Comparison of ENCODE assay signal across 8 mouse cellular contexts in the genomic region with DNA sequence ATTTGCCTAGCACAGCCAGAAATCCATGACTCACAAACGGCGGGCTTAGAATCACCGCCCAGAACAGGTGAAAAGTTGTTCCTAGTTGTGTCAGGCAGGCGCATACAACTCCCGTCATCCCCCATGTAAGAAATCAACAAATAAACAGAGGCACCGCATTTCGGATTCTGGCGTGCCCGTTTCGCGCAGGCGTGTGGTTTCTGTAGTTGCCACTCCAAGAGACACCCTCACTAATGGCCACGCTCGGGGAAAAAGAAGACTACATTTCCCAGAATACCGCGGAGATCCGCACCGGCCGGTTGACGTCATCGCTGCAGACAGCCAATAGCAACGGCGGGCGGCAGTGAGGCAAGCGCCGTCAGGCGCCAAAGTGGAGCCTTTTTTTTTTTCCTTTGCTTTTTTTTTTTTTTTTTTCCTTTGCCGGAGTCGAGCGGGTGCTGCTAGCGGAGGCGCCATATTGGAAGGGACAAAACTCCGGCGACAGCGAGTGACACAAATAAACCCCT. TPM values are rescaled to one million over a fixed set of nuclear protein-coding genes. Genes with fewer than 3 reads are reported as not detected.
A peak's percentile ranks its signal among the peaks of the same experiment; 100 is the strongest.
DNase-seq lines count a peak whose midpoint lies in the region; ATAC-seq lines count a peak whose summit lies in the region.

A gene (plus strand): TSS at position 346 of the 506 bp plus-strand sequence.

- peaks cover 7% of the 10 kb centered on the region; the same call in 1 of the 2 replicates for H3K36me3 ChIP-seq in lung, embryonic 16.5 days (ENCODE audit: control insufficient read depth, insufficient read depth, low read length)

- peak within 1 kb of the TSS; percentile 91 for H3K9ac ChIP-seq in lung, embryonic 16.5 days (ENCODE audit: low read length)

- under 1% methylated on average over 35 of the region's 35 CpGs for WGBS in lung, embryonic 16.5 days

- H3K4me1 ChIP-seq in lung, embryonic 16.5 days (replicated peaks; ENCODE audit: control insufficient read depth, insufficient read depth, low read length), result peaks cover 6% of the 10 kb centered on the region

- peak within 1 kb of the TSS; percentile 99 for H3K27ac ChIP-seq in lung, embryonic 16.5 days (ENCODE audit: low read length)

- no peaks in the 10 kb centered on the region for H3K27me3 ChIP-seq in lung, embryonic 16.5 days (ENCODE audit: control insufficient read depth, insufficient read depth, low read depth, low read length)

- H3K4me2 ChIP-seq in lung, embryonic 16.5 days (ENCODE audit: low read depth, low read length), result peak within 1 kb of the TSS; percentile 66

- H3K4me3 ChIP-seq in lung, embryonic 16.5 days (ENCODE audit: low read length), result peak within 1 kb of the TSS; percentile 75

- peak; percentile 96 for DNase-seq in MEL-GATA-1-ER (ENCODE audit: extremely low read depth, low read depth)
- DNase-seq in cerebellum, adult 8-10 months, result peak; percentile 98
- peak; percentile 99 for DNase-seq in forelimb bud, embryonic 11.5 days (ENCODE audit: low read depth, low spot score)
- peak; percentile 98 for DNase-seq in layer of hippocampus, adult 9-10 months (ENCODE audit: low spot score)
- peak; percentile 84 for DNase-seq in ovary, postnatal 10 days (ENCODE audit: low spot score)
- DNase-seq in thymus, postnatal 10 days (ENCODE audit: low spot score in 2 of 2), result peak; percentile 97 to 98

- ATAC-seq in hematopoietic stem cell, adult 5-6 weeks (replicated peaks in 1 of 2; ENCODE audit: insufficient read depth in 1 of 2, low FRiP score in 2 of 2, low TSS enrichment in 1 of 2, low read depth in 1 of 2, poor library complexity in 2 of 2, severe bottlenecking in 2 of 2), result peak; percentile 95 to 96
- ATAC-seq in lung, embryonic 16.5 days (ENCODE audit: low read depth), result peak; percentile 98

- H3K9me3 ChIP-seq in lung, embryonic 16.5 days (ENCODE audit: control insufficient read depth, low read length), result no peaks in the 10 kb centered on the region

RNA-seq across cellular contexts. Expression of the gene that starts here (rescaled TPM):
- total RNA-seq in hematopoietic stem cell, adult 5-6 weeks (2017), result 47.6 and 48.2 TPM in 2 replicates
- polyA plus RNA-seq in lung, embryonic 16.5 days (2015; fragmentation: Nextera tagmentation; extraction: Ambion mirVana), result 58.0 and 64.2 TPM in 2 replicates

Comparison
In these comparisons a context has a peak if more than half of its experiments do, and no peak if none do; other contexts are left out.
1. Peak in every context shown above with its lines: DNase-seq, ATAC-seq, H3K4me3 ChIP-seq and H3K27ac ChIP-seq.